Mouse (Mus musculus): Measurements from ENCODE around the gene Rom1. TPM values are rescaled to one million over a fixed set of nuclear protein-coding genes. Genes with fewer than 3 reads are reported as not detected.
"Not testable (repeated sequence)": the region's sequence is repeated elsewhere in the genome, so short reads cannot be mapped to it uniquely, and the experiment has no call there.

Rom1 gene
- polyA plus RNA-seq (2014; fragmentation: Nextera tagmentation; extraction: Ambion mirVana) = 1.2 and 1.7 TPM in 2 replicates

- Histone ChIP-seq H3K27ac (ENCODE audit: low read depth, low read length) (peak within 1 kb of the TSS; percentile 76), H3K4me3 (ENCODE audit: low read depth, low read length) (peak within 1 kb of the TSS; percentile 87), H3K4me2 (peak within 1 kb of the TSS; percentile 89), H3K27me3 (ENCODE audit: control insufficient read depth, insufficient read depth, low read length) (no peaks in the 10 kb centered on the region), H3K36me3 (ENCODE audit: control insufficient read depth, insufficient read depth, low read length) (peaks cover 13% of the 10 kb centered on the region), H3K9me3 (replicated peaks; ENCODE audit: control insufficient read depth, low read length) (no peaks in the 10 kb centered on the region), H3K9ac (ENCODE audit: low read depth, low read length) (peak within 1 kb of the TSS; percentile 91), H3K4me1 (ENCODE audit: control insufficient read depth, insufficient read depth, low read length) (peaks cover 20% of the 10 kb centered on the region)
- 1% methylated on average over 58 of the region's 74 CpGs for WGBS (ENCODE audit: insufficient replicate concordance)
- peak; percentile 82 for ATAC-seq (replicated peaks; ENCODE audit: insufficient number of reproducible peaks, low FRiP score, low TSS enrichment)
Measured at GRCm38 (mm10) chr19:8929224-8930088, at the start of gene Rom1, which contains the start of gene Eml3. TSS of gene Rom1 (minus strand) at chr19:8929356. TSS of gene Eml3 (plus strand) at chr19:8929552.

- H3K27ac ChIP-seq (ENCODE audit: low read depth, low read length) = no peak overlapping the region
- WGBS (ENCODE audit: insufficient replicate concordance) = 42% methylated on average over 3 of the region's 3 CpGs
Measured at GRCm38 (mm10) chr19:8976535-8976934, 47.4 kb upstream of the Rom1 start.

GRCm38 (mm10) chr19:8975491-8975890 is 46.3 kb upstream of the Rom1 start:
- Histone ChIP-seq H3K36me3 (ENCODE audit: control insufficient read depth, insufficient read depth, low read length) (peaks cover 81% of the 10 kb centered on the region), H3K27ac (ENCODE audit: low read depth, low read length) (no peak overlapping the region), H3K9me3 (replicated peaks; ENCODE audit: control insufficient read depth, low read length) (no peaks in the 10 kb centered on the region), H3K4me3 (ENCODE audit: low read depth, low read length) (no peak overlapping the region), H3K27me3 (ENCODE audit: control insufficient read depth, insufficient read depth, low read length) (no peaks in the 10 kb centered on the region), H3K4me1 (ENCODE audit: control insufficient read depth, insufficient read depth, low read length) (no peaks in the 10 kb centered on the region), H3K4me2 (no peak overlapping the region), H3K9ac (ENCODE audit: low read depth, low read length) (0 out of 2 replicates have a peak overlapping the region, but pooled peaks have one; percentile 34)
- ATAC-seq (replicated peaks; ENCODE audit: insufficient number of reproducible peaks, low FRiP score, low TSS enrichment) = no peak
- 82% methylated on average over 2 of the region's 2 CpGs for WGBS (ENCODE audit: insufficient replicate concordance)

More at GRCm38 (mm10) chr19:8976535-8976934, 47.4 kb upstream of the Rom1 start:
- H3K27me3 ChIP-seq (ENCODE audit: control insufficient read depth, insufficient read depth, low read length) = no peaks in the 10 kb centered on the region
- ATAC-seq (replicated peaks; ENCODE audit: insufficient number of reproducible peaks, low FRiP score, low TSS enrichment) = 0 out of 2 replicates have a peak, but pooled peaks have one; percentile 23
- peaks cover 6% of the 10 kb centered on the region for H3K4me1 ChIP-seq (ENCODE audit: control insufficient read depth, insufficient read depth, low read length)
- no peak overlapping the region for H3K4me2 ChIP-seq
- H3K36me3 ChIP-seq (ENCODE audit: control insufficient read depth, insufficient read depth, low read length) = peaks cover 72% of the 10 kb centered on the region
- H3K9me3 ChIP-seq (replicated peaks; ENCODE audit: control insufficient read depth, low read length) = no peaks in the 10 kb centered on the region
- no peak overlapping the region for H3K4me3 ChIP-seq (ENCODE audit: low read depth, low read length)
- H3K9ac ChIP-seq (ENCODE audit: low read depth, low read length) = no peak overlapping the region

GRCm38 (mm10) chr19:8974638-8975037 is 45.5 kb upstream of the Rom1 start:
- Histone ChIP-seq H3K27me3 (ENCODE audit: control insufficient read depth, insufficient read depth, low read length) (no peaks in the 10 kb centered on the region), H3K27ac (ENCODE audit: low read depth, low read length) (no peak overlapping the region), H3K9ac (ENCODE audit: low read depth, low read length) (no peak overlapping the region), H3K4me3 (ENCODE audit: low read depth, low read length) (no peak overlapping the region), H3K9me3 (replicated peaks; ENCODE audit: control insufficient read depth, low read length) (no peaks in the 10 kb centered on the region), H3K36me3 (ENCODE audit: control insufficient read depth, insufficient read depth, low read length) (peaks cover 82% of the 10 kb centered on the region), H3K4me2 (no peak overlapping the region), H3K4me1 (ENCODE audit: control insufficient read depth, insufficient read depth, low read length) (no peaks in the 10 kb centered on the region)
- ATAC-seq (replicated peaks; ENCODE audit: insufficient number of reproducible peaks, low FRiP score, low TSS enrichment) = no peak
- 87% methylated on average over 1 of the region's 1 CpGs for WGBS (ENCODE audit: insufficient replicate concordance)

- not testable (repeated sequence) for H3K27me3 ChIP-seq (ENCODE audit: control insufficient read depth, insufficient read depth, low read length); H3K4me3 ChIP-seq (ENCODE audit: low read depth, low read length); H3K9ac ChIP-seq (ENCODE audit: low read depth, low read length); H3K4me2 ChIP-seq; H3K27ac ChIP-seq (ENCODE audit: low read depth, low read length); H3K9me3 ChIP-seq (replicated peaks; ENCODE audit: control insufficient read depth, low read length); ATAC-seq (replicated peaks; ENCODE audit: insufficient number of reproducible peaks, low FRiP score, low TSS enrichment); H3K4me1 ChIP-seq (ENCODE audit: control insufficient read depth, insufficient read depth, low read length)
- 85% methylated on average over 8 of the region's 8 CpGs for WGBS (ENCODE audit: insufficient replicate concordance)
- H3K36me3 ChIP-seq (ENCODE audit: control insufficient read depth, insufficient read depth, low read length) = peaks cover 71% of the 10 kb centered on the region
Measured at GRCm38 (mm10) chr19:8972491-8972890, 43.3 kb upstream of the Rom1 start.

- Histone ChIP-seq H3K36me3 (ENCODE audit: control insufficient read depth, insufficient read depth, low read length) (peaks cover 52% of the 10 kb centered on the region), H3K9ac (ENCODE audit: low read depth, low read length) (peak overlapping the region; percentile 89), H3K9me3 (replicated peaks; ENCODE audit: control insufficient read depth, low read length) (no peaks in the 10 kb centered on the region), H3K27ac (ENCODE audit: low read depth, low read length) (peak overlapping the region; percentile 81), H3K4me1 (ENCODE audit: control insufficient read depth, insufficient read depth, low read length) (peaks cover 9% of the 10 kb centered on the region), H3K4me3 (ENCODE audit: low read depth, low read length) (peak overlapping the region; percentile 70), H3K4me2 (peak overlapping the region; percentile 80), H3K27me3 (ENCODE audit: control insufficient read depth, insufficient read depth, low read length) (no peaks in the 10 kb centered on the region)
- WGBS (ENCODE audit: insufficient replicate concordance) = 5% methylated on average over 9 of the region's 9 CpGs
- ATAC-seq (replicated peaks; ENCODE audit: insufficient number of reproducible peaks, low FRiP score, low TSS enrichment) = no peak
Measured at GRCm38 (mm10) chr19:8967893-8968292, 38.7 kb upstream of the Rom1 start.

- no peaks in the 10 kb centered on the region for H3K27me3 ChIP-seq (ENCODE audit: control insufficient read depth, insufficient read depth, low read length)
- H3K9ac ChIP-seq (ENCODE audit: low read depth, low read length) = peak overlapping the region; percentile 89
- H3K4me1 ChIP-seq (ENCODE audit: control insufficient read depth, insufficient read depth, low read length) = peaks cover 9% of the 10 kb centered on the region
- no peaks in the 10 kb centered on the region for H3K9me3 ChIP-seq (replicated peaks; ENCODE audit: control insufficient read depth, low read length)
- H3K36me3 ChIP-seq (ENCODE audit: control insufficient read depth, insufficient read depth, low read length) = peaks cover 51% of the 10 kb centered on the region
- 0% methylated on average over 8 of the region's 8 CpGs for WGBS (ENCODE audit: insufficient replicate concordance)
- H3K4me2 ChIP-seq = peak overlapping the region; percentile 80
- peak overlapping the region; percentile 81 for H3K27ac ChIP-seq (ENCODE audit: low read depth, low read length)
- ATAC-seq (replicated peaks; ENCODE audit: insufficient number of reproducible peaks, low FRiP score, low TSS enrichment) = no peak
- peak overlapping the region; percentile 70 for H3K4me3 ChIP-seq (ENCODE audit: low read depth, low read length)
Measured at GRCm38 (mm10) chr19:8967373-8967743, 38.2 kb upstream of the Rom1 start.

GRCm38 (mm10) chr19:8966590-8967372 is 37.6 kb upstream of the Rom1 start, which contains the start of gene Eef1g:
TSS of gene Eef1g (plus strand) at chr19:8967041.
- WGBS (ENCODE audit: insufficient replicate concordance) = under 1% methylated on average over 52 of the region's 52 CpGs
- Histone ChIP-seq H3K4me1 (ENCODE audit: control insufficient read depth, insufficient read depth, low read length) (peaks cover 9% of the 10 kb centered on the region), H3K27ac (ENCODE audit: low read depth, low read length) (peak within 1 kb of the TSS; percentile 90), H3K9ac (ENCODE audit: low read depth, low read length) (peak within 1 kb of the TSS; percentile 89), H3K27me3 (ENCODE audit: control insufficient read depth, insufficient read depth, low read length) (no peaks in the 10 kb centered on the region), H3K4me3 (ENCODE audit: low read depth, low read length) (peak within 1 kb of the TSS; percentile 70), H3K4me2 (peak within 1 kb of the TSS; percentile 80), H3K9me3 (replicated peaks; ENCODE audit: control insufficient read depth, low read length) (no peaks in the 10 kb centered on the region), H3K36me3 (ENCODE audit: control insufficient read depth, insufficient read depth, low read length) (peaks cover 50% of the 10 kb centered on the region)
- peak; percentile 98 for ATAC-seq (replicated peaks; ENCODE audit: insufficient number of reproducible peaks, low FRiP score, low TSS enrichment)
